Mouse (Mus musculus): ENCODE measurements at regions not wholly inside any gene's neighbourhood (a gene's known extent, or its start where the extent isn't known, plus 50 kb on each side); places are given as distances from the start of the nearest gene placed in this dataset.

GRCm38 (mm10) chr6:47648899-47649298 lies 53.8 kb upstream of the Ezh2 start:
- DNase-seq (no peak), ATAC-seq (no peak)
- no peak for TF ChIP-seq CTCF (IDR thresholded peaks at IDR 0.05; ENCODE audit: low read depth)
- no peaks in the 10 kb centered on the region for H3K9me3 ChIP-seq (ENCODE audit: low read length)
- H3K27me3 ChIP-seq (ENCODE audit: insufficient read depth, low read length): no peaks in the 10 kb centered on the region
- 89% methylated on average over 5 of the region's 5 CpGs for WGBS
- H3K9ac ChIP-seq: no peak overlapping the region
- H3K27ac ChIP-seq (ENCODE audit: low read depth, low read length): no peak overlapping the region
- H3K4me2 ChIP-seq (ENCODE audit: low read depth): no peak overlapping the region
- no peak overlapping the region for H3K4me3 ChIP-seq (ENCODE audit: low read depth, low read length)
- no peaks in the 10 kb centered on the region for H3K36me3 ChIP-seq (ENCODE audit: insufficient read depth)
- no peaks in the 10 kb centered on the region for H3K4me1 ChIP-seq (ENCODE audit: insufficient read depth)

- no peak overlapping the region for H3K27ac ChIP-seq (ENCODE audit: low read depth, low read length)
- H3K27me3 ChIP-seq (ENCODE audit: insufficient read depth, low read length): no peaks in the 10 kb centered on the region
- DNase-seq (no peak), ATAC-seq (no peak)
- no peak for TF ChIP-seq CTCF (IDR thresholded peaks at IDR 0.05; ENCODE audit: low read depth)
- H3K9me3 ChIP-seq (ENCODE audit: low read length): no peaks in the 10 kb centered on the region
- H3K36me3 ChIP-seq (ENCODE audit: insufficient read depth): no peaks in the 10 kb centered on the region
- H3K4me2 ChIP-seq (ENCODE audit: low read depth): no peak overlapping the region
- H3K4me3 ChIP-seq (ENCODE audit: low read depth, low read length): no peak overlapping the region
- WGBS: 91% methylated on average over 7 of the region's 7 CpGs
- no peaks in the 10 kb centered on the region for H3K4me1 ChIP-seq (ENCODE audit: insufficient read depth)
- H3K9ac ChIP-seq: no peak overlapping the region
These were observed 53.2 kb upstream of the Ezh2 start for GRCm38 (mm10) chr6:47648316-47648715.

- WGBS: 85% methylated on average over 8 of the region's 8 CpGs
- no peak for TF ChIP-seq CTCF (IDR thresholded peaks at IDR 0.05; ENCODE audit: low read depth)
These were observed 52.7 kb upstream of the Ezh2 start for GRCm38 (mm10) chr6:47647876-47648275.

GRCm38 (mm10) chr6:47646731-47647567 lies 51.8 kb upstream of the Ezh2 start:
- no peaks in the 10 kb centered on the region for H3K36me3 ChIP-seq (ENCODE audit: insufficient read depth)
- H3K27ac ChIP-seq (ENCODE audit: low read depth, low read length): no peak overlapping the region
- no peak overlapping the region for H3K4me2 ChIP-seq (ENCODE audit: low read depth)
- no peak for DNase-seq
- no peak for ATAC-seq
- H3K4me3 ChIP-seq (ENCODE audit: low read depth, low read length): no peak overlapping the region
- no peak for TF ChIP-seq CTCF (IDR thresholded peaks at IDR 0.05; ENCODE audit: low read depth)
- no peak overlapping the region for H3K9ac ChIP-seq
- WGBS: 62% methylated on average over 14 of the region's 14 CpGs
- no peaks in the 10 kb centered on the region for H3K4me1 ChIP-seq (ENCODE audit: insufficient read depth)
- H3K9me3 ChIP-seq (ENCODE audit: low read length): no peaks in the 10 kb centered on the region
- H3K27me3 ChIP-seq (ENCODE audit: insufficient read depth, low read length): no peaks in the 10 kb centered on the region

More at GRCm38 (mm10) chr6:47647876-47648275, 52.7 kb upstream of the Ezh2 start:
- ATAC-seq: no peak
- H3K27ac ChIP-seq (ENCODE audit: low read depth, low read length): no peak overlapping the region
- H3K4me2 ChIP-seq (ENCODE audit: low read depth): no peak overlapping the region
- H3K4me3 ChIP-seq (ENCODE audit: low read depth, low read length): no peak overlapping the region
- no peaks in the 10 kb centered on the region for H3K36me3 ChIP-seq (ENCODE audit: insufficient read depth)
- no peaks in the 10 kb centered on the region for H3K27me3 ChIP-seq (ENCODE audit: insufficient read depth, low read length)
- H3K4me1 ChIP-seq (ENCODE audit: insufficient read depth): no peaks in the 10 kb centered on the region
- no peaks in the 10 kb centered on the region for H3K9me3 ChIP-seq (ENCODE audit: low read length)
- DNase-seq: no peak
- H3K9ac ChIP-seq: no peak overlapping the region

GRCm38 (mm10) chr6:47646022-47646421 lies 50.9 kb upstream of the Ezh2 start:
- H3K36me3 ChIP-seq (ENCODE audit: insufficient read depth): no peaks in the 10 kb centered on the region

More at GRCm38 (mm10) chr6:47646022-47646421, 50.9 kb upstream of the Ezh2 start:
- DNase-seq: no peak
- no peak overlapping the region for H3K27ac ChIP-seq (ENCODE audit: low read depth, low read length)
- no peak for TF ChIP-seq CTCF (IDR thresholded peaks at IDR 0.05; ENCODE audit: low read depth)
- no peak for ATAC-seq
- H3K4me1 ChIP-seq (ENCODE audit: insufficient read depth): no peaks in the 10 kb centered on the region
- H3K9ac ChIP-seq: no peak overlapping the region
- H3K27me3 ChIP-seq (ENCODE audit: insufficient read depth, low read length): no peaks in the 10 kb centered on the region
- H3K4me2 ChIP-seq (ENCODE audit: low read depth): no peak overlapping the region
- H3K4me3 ChIP-seq (ENCODE audit: low read depth, low read length): no peak overlapping the region
- WGBS: 70% methylated on average over 1 of the region's 1 CpGs
- no peaks in the 10 kb centered on the region for H3K9me3 ChIP-seq (ENCODE audit: low read length)

Data from forebrain, postnatal 0 days (tissue).